Mouse (Mus musculus) olfactory bulb, adult 2 months (tissue): ENCODE measurements around the gene Fam186b. TPM values are rescaled to one million over a fixed set of nuclear protein-coding genes. Genes with fewer than 3 reads are reported as not detected.

Experiments
- H3K27ac ChIP-seq: fragments of 200-500 bp; 2 replicates; pipeline ENCODE4 v1.5.1; 2012; ENCODE audit warnings: low read depth, low read length; ENCODE audit not compliant: insufficient read depth
- H3K4me1 ChIP-seq: fragments of 200-500 bp; 2 replicates; pipeline ENCODE4 v1.6.1; 2012; ENCODE audit warnings: low read length; ENCODE audit not compliant: control insufficient read depth, insufficient read depth
- H3K4me3 ChIP-seq: fragments of 200-500 bp; 2 replicates; pipeline ENCODE4 v1.5.1; 2012; ENCODE audit warnings: mild to moderate bottlenecking, low read depth, low read length, moderate library complexity; ENCODE audit not compliant: insufficient read depth
- CTCF ChIP-seq: fragments of 200-500 bp; IDR thresholded peaks from 2 replicates; pipeline ENCODE4 v1.5.1; 2012; ENCODE audit warnings: low read depth, mild to moderate bottlenecking, low read length, moderate library complexity; ENCODE audit not compliant: insufficient read depth
- POLR2A ChIP-seq: fragments of 200-500 bp; IDR thresholded peaks from 2 replicates; pipeline ENCODE4 v1.6.1; 2012; ENCODE audit warnings: mild to moderate bottlenecking, low read depth, low read length, moderate library complexity; ENCODE audit not compliant: insufficient read depth
- WGBS: fragments of 180-500 bp; shearing (Covaris S2); methylation state at CpG from one replicate; pipeline ENCODE4 v1.1.7; 2018; 5-methylcytosine and 5-hydroxymethylcytosine counted together
- polyA plus RNA-seq: library from polyadenylated mRNA; stranded (reverse); fragments of >200 nt; gene quantifications from 2 replicates; pipeline ENCODE4 v1.2.4, GENCODE M21; 2012; ENCODE audit warnings: low replicate concordance; ENCODE audit not compliant: missing spikeins, insufficient read depth, insufficient read length

Gene Fam186b
- polyA plus RNA-seq, 1 experiment, result not detected

GRCm38 (mm10) chr15:99283456-99283855 is 12.2 kb downstream of the Fam186b start:
- WGBS, result 67% methylated on average over 10 of the region's 10 CpGs
- no peak overlapping the region for H3K27ac ChIP-seq
- TF ChIP-seq POLR2A (no peak), CTCF (no peak)
- H3K4me1 ChIP-seq, result peaks cover 13% of the 10 kb centered on the region
- no peak overlapping the region for H3K4me3 ChIP-seq

- TF ChIP-seq CTCF (no peak), POLR2A (no peak)
- H3K27ac ChIP-seq, result no peak overlapping the region
- WGBS, result 77% methylated on average over 7 of the region's 7 CpGs
- H3K4me3 ChIP-seq, result no peak overlapping the region
- H3K4me1 ChIP-seq, result peaks cover 3% of the 10 kb centered on the region; the same call in 1 of the 2 replicates
Measured at GRCm38 (mm10) chr15:99278271-99278670, 17.4 kb downstream of the Fam186b start.

GRCm38 (mm10) chr15:99276095-99276494 is 19.6 kb downstream of the Fam186b start:
- H3K27ac ChIP-seq, result no peak overlapping the region
- 92% methylated on average over 8 of the region's 8 CpGs for WGBS
- TF ChIP-seq CTCF (no peak), POLR2A (no peak)
- peaks cover 6% of the 10 kb centered on the region for H3K4me1 ChIP-seq
- no peak overlapping the region for H3K4me3 ChIP-seq

GRCm38 (mm10) chr15:99265679-99266078 is 30.0 kb downstream of the Fam186b start:
- no peak overlapping the region for H3K4me3 ChIP-seq
- H3K4me1 ChIP-seq, result 0 out of 2 replicates have a peak, but pooled peaks cover 2% of the 10 kb centered on the region
- TF ChIP-seq CTCF (peak; percentile 69), POLR2A (no peak)
- WGBS, result 27% methylated on average over 4 of the region's 4 CpGs
- H3K27ac ChIP-seq, result no peak overlapping the region

GRCm38 (mm10) chr15:99264363-99264762 is 31.3 kb downstream of the Fam186b start:
- no peak overlapping the region for H3K27ac ChIP-seq
- TF ChIP-seq POLR2A (no peak), CTCF (no peak)
- H3K4me3 ChIP-seq, result no peak overlapping the region
- WGBS, result 98% methylated on average over 2 of the region's 2 CpGs
- peaks cover 7% of the 10 kb centered on the region; the same call in 1 of the 2 replicates for H3K4me1 ChIP-seq

GRCm38 (mm10) chr15:99262702-99263101 is 33.0 kb downstream of the Fam186b start:
- TF ChIP-seq CTCF (no peak), POLR2A (no peak)
- Histone ChIP-seq H3K4me3 (no peak overlapping the region), H3K4me1 (peaks cover 9% of the 10 kb centered on the region; the same call in 1 of the 2 replicates), H3K27ac (no peak overlapping the region)
- WGBS, result 33% methylated on average over 10 of the region's 10 CpGs

- H3K4me1 ChIP-seq, result peaks cover 7% of the 10 kb centered on the region; the same call in 1 of the 2 replicates
- H3K4me3 ChIP-seq, result no peak overlapping the region
- WGBS, result 5% methylated on average over 6 of the region's 10 CpGs
- TF ChIP-seq POLR2A (no peak), CTCF (no peak)
- 0 out of 2 replicates have a peak overlapping the region, but pooled peaks have one; percentile 8 for H3K27ac ChIP-seq
Measured at GRCm38 (mm10) chr15:99259730-99260252, 35.9 kb downstream of the Fam186b start.

GRCm38 (mm10) chr15:99259167-99259729 is 36.4 kb downstream of the Fam186b start:
- Histone ChIP-seq H3K4me3 (no peak overlapping the region), H3K27ac (no peak overlapping the region), H3K4me1 (peaks cover 7% of the 10 kb centered on the region; the same call in 1 of the 2 replicates)
- 61% methylated on average over 8 of the region's 8 CpGs for WGBS
- TF ChIP-seq CTCF, result no peak
- TF ChIP-seq POLR2A, result no peak

GRCm38 (mm10) chr15:99255241-99255749 is 40.4 kb downstream of the Fam186b start:
- 87% methylated on average over 6 of the region's 6 CpGs for WGBS
- Histone ChIP-seq H3K27ac (no peak overlapping the region), H3K4me3 (no peak overlapping the region), H3K4me1 (peaks cover 11% of the 10 kb centered on the region)
- no peak for TF ChIP-seq CTCF
- TF ChIP-seq POLR2A, result no peak
